Mouse (Mus musculus): Measurements from ENCODE around the gene Prkci. TPM values are rescaled to one million over a fixed set of nuclear protein-coding genes. Genes with fewer than 3 reads are reported as not detected.

The Prkci gene
- polyA plus RNA-seq, 1 experiment from 2014 or later = 24.6 TPM

DNA sequence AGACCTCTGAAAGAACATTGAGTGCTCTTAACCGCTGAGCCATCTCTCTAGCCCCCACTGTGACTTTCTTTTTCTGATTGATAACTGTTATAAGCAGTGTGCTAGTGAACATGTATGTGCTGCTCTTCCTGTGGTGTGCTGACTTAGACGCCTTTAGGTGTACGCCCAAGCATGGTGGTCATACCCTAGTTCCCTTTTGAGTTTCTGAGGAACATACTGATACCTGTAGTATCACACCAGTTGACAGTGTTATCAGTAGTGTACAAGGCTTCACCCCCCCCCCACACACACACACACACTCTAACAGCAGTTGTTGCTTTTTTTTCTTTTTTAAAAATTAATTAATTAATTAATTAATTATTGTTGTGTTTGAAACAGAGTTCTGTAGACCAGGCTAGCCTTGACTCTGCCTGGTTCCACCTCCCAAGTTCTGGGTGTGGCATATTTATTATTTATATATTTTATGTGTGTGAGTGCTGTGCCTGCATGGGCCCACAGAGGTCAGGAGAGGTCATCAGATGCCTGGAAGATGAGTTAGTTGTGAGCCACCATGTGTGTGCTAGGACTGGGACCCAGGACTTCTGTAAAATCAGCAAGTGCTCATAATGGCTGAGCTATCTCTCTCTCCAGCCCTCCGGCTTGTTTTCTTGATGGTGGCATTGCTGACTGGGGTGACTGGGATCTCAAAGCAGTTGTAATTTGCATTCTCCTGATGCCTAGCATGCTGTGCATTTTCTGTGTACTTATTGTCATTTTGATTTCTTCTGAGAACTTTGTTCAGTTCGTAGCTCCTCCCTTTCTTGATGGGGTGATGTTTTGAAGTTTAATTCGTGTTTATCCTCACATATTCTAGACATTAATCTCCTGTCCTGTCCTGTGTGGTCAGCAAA lies 9.0 kb downstream of the Prkci start:
- H3K27ac ChIP-seq (ENCODE audit: low read length) = no peak overlapping the region
- H3K9ac ChIP-seq (ENCODE audit: low read depth, low read length) = no peak overlapping the region
- no peak for ATAC-seq
- H3K36me3 ChIP-seq (ENCODE audit: control insufficient read depth, insufficient read depth, low read length) = 0 out of 2 replicates have a peak, but pooled peaks cover 4% of the 10 kb centered on the region
- no peaks in the 10 kb centered on the region for H3K27me3 ChIP-seq (replicated peaks; ENCODE audit: control insufficient read depth, insufficient read depth, low read length)
- H3K4me1 ChIP-seq (ENCODE audit: control insufficient read depth, insufficient read depth, low read length) = peaks cover 19% of the 10 kb centered on the region
- H3K9me3 ChIP-seq (ENCODE audit: control insufficient read depth, low read length) = no peaks in the 10 kb centered on the region
- no peak overlapping the region for H3K4me3 ChIP-seq (ENCODE audit: low read length)
- H3K4me2 ChIP-seq (ENCODE audit: low read depth, low read length) = no peak overlapping the region
- 80% methylated on average over 6 of the region's 6 CpGs for WGBS

DNA sequence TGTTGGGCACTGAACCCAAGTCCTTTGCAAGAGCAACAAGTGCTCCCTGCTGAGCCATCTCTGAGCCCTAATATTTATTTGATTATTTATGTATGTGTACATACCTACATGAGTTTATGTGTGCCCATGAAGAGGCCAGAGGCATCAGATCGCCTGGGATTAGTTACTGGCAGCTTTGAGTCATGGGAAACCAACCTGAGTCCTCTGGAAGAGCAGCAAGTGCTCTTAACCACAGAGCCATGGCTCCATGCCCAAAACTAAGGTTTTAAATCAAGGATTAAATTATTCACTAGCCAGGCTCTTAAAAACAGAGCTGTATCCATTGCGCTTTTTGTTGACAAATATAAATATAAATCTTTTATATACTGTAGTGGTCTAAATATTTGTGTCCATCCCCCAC lies 18.8 kb downstream of the Prkci start:
- Histone ChIP-seq H3K9ac (ENCODE audit: low read depth, low read length) (no peak overlapping the region), H3K9me3 (ENCODE audit: control insufficient read depth, low read length) (no peaks in the 10 kb centered on the region), H3K4me1 (ENCODE audit: control insufficient read depth, insufficient read depth, low read length) (peaks cover 24% of the 10 kb centered on the region), H3K36me3 (ENCODE audit: control insufficient read depth, insufficient read depth, low read length) (no peaks in the 10 kb centered on the region), H3K27me3 (replicated peaks; ENCODE audit: control insufficient read depth, insufficient read depth, low read length) (no peaks in the 10 kb centered on the region), H3K27ac (ENCODE audit: low read length) (no peak overlapping the region), H3K4me2 (ENCODE audit: low read depth, low read length) (no peak overlapping the region), H3K4me3 (ENCODE audit: low read length) (no peak overlapping the region)
- no peak for ATAC-seq
- WGBS = 76% methylated on average over 2 of the region's 2 CpGs

DNA sequence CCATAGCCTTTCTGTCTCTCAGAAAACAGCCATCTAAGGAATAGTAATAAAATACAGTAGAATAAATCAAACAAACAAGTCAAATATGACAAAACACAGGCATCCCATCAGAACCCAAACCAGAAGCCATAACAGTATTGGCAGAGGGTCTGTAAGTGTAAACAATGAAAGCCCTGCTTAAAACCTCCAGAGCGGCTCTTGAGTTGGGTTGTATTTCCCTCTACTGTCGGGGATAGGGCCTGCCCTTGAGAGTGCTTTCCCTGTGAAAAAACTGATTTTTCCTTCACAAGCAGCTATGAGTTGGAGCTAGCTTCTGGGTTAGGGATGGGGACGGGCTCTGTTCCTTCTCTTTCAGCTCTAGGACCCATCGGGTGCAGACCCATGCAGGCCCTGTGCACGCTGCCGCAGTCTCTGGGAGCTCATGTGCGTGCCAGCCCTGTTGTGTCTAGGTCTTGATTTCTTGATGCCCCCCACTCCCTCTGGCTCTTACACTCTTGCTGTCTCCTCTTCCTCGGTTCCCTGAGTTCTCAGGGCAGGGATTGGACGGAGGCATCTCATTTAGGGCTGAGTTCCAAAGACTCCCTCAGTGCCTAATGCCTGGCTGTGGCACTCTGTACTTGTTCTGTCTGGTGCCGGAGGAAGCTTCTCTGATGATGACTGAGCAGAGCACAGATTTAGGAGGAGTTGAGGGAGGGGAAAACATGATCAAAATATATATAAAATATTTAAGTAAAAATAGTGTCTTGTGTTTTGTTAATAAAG lies 20.3 kb downstream of the Prkci start:
- Histone ChIP-seq H3K36me3 (ENCODE audit: control insufficient read depth, insufficient read depth, low read length) (peaks cover 5% of the 10 kb centered on the region; the same call in 1 of the 2 replicates), H3K4me3 (ENCODE audit: low read length) (no peak overlapping the region), H3K27ac (ENCODE audit: low read length) (peak overlapping the region; percentile 50), H3K4me1 (ENCODE audit: control insufficient read depth, insufficient read depth, low read length) (peaks cover 24% of the 10 kb centered on the region), H3K27me3 (replicated peaks; ENCODE audit: control insufficient read depth, insufficient read depth, low read length) (no peaks in the 10 kb centered on the region), H3K9ac (ENCODE audit: low read depth, low read length) (no peak overlapping the region), H3K9me3 (ENCODE audit: control insufficient read depth, low read length) (no peaks in the 10 kb centered on the region), H3K4me2 (ENCODE audit: low read depth, low read length) (no peak overlapping the region)
- peak; percentile 54 for ATAC-seq
- 63% methylated on average over 10 of the region's 10 CpGs for WGBS

DNA sequence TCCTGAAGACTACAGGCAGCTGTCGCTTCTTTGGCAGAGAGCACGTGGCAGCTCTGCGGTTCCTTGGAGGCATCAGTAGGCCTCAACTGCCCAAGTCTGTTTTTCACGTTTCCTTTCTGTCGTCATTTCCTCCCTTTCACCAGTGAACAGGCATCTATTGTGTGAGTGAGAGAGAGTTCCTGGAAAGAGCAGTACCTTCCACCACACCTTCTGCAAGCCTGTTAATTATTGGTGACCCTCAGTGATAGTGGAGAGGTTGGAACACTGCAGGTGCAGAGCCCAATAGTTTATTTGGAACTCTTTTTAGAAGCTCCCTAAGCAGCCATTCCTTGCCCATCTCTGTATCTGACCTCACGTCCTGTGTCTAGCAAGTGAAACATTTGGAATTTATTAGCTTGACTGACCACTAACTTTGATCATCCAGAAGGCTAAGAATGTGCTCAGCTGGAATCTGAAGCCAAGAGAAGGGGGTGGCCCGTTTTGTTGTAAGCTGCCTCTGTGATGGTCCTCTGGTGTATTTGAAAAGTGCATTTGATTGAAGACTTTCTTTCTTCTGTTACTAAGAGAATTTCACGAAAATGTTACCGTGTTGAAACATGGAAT lies 21.1 kb downstream of the Prkci start:
- Histone ChIP-seq H3K4me1 (ENCODE audit: control insufficient read depth, insufficient read depth, low read length) (peaks cover 24% of the 10 kb centered on the region), H3K4me2 (ENCODE audit: low read depth, low read length) (no peak overlapping the region), H3K9ac (ENCODE audit: low read depth, low read length) (no peak overlapping the region), H3K36me3 (ENCODE audit: control insufficient read depth, insufficient read depth, low read length) (peaks cover 5% of the 10 kb centered on the region; the same call in 1 of the 2 replicates), H3K27me3 (replicated peaks; ENCODE audit: control insufficient read depth, insufficient read depth, low read length) (no peaks in the 10 kb centered on the region), H3K9me3 (ENCODE audit: control insufficient read depth, low read length) (no peaks in the 10 kb centered on the region), H3K4me3 (ENCODE audit: low read length) (no peak overlapping the region), H3K27ac (ENCODE audit: low read length) (peak overlapping the region; percentile 20; the same call in 1 of the 2 replicates)
- peak; percentile 66 for ATAC-seq
- 31% methylated on average over 9 of the region's 9 CpGs for WGBS

DNA sequence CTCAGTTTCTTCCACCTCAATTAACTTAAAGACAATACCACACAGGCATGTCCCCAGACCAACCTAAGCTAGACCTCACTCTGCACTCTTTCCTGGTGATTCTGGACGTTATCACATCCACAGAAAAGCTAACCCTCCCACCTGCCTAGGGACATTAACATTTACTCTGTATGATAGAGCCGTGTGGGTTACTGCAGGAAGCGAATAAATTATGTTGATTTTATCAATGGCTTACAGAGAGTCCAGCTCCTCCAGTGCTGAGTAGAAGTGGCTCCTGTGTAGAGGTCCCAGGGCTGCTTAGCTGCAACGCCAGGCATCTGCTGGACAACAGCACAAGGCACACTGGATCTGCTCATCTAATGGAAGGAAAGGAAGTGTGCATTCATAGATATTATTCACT lies 22.1 kb downstream of the Prkci start:
- peaks cover 27% of the 10 kb centered on the region for H3K4me1 ChIP-seq (ENCODE audit: control insufficient read depth, insufficient read depth, low read length)
- H3K27ac ChIP-seq (ENCODE audit: low read length) = no peak overlapping the region
- H3K9me3 ChIP-seq (ENCODE audit: control insufficient read depth, low read length) = no peaks in the 10 kb centered on the region
- no peak overlapping the region for H3K9ac ChIP-seq (ENCODE audit: low read depth, low read length)
- no peak overlapping the region for H3K4me3 ChIP-seq (ENCODE audit: low read length)
- WGBS = 52% methylated on average over 4 of the region's 4 CpGs
- no peak overlapping the region for H3K4me2 ChIP-seq (ENCODE audit: low read depth, low read length)
- no peak for ATAC-seq
- peaks cover 5% of the 10 kb centered on the region; the same call in 1 of the 2 replicates for H3K36me3 ChIP-seq (ENCODE audit: control insufficient read depth, insufficient read depth, low read length)
- no peaks in the 10 kb centered on the region for H3K27me3 ChIP-seq (replicated peaks; ENCODE audit: control insufficient read depth, insufficient read depth, low read length)

DNA sequence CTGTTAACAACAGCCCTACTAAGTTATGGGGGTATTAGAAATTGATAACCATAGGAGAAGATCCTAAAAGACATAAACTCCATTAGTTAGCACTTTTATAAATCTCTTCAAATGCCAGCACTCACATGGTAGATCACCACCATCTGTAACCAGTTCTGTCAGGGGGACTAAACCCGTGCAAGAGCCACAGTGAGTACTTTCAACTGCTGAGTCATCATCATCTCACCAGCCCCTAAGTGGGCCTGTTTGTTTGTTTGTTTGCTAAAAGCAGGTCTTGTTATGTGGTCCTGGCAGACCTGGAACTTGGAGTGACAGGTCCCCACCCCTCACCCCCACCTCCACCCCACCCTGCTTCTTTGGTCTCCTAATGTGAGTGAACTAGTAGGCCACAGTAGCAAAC lies 23.7 kb downstream of the Prkci start:
- 79% methylated on average over 1 of the region's 1 CpGs for WGBS
- peaks cover 5% of the 10 kb centered on the region; the same call in 1 of the 2 replicates for H3K36me3 ChIP-seq (ENCODE audit: control insufficient read depth, insufficient read depth, low read length)
- no peak overlapping the region for H3K4me3 ChIP-seq (ENCODE audit: low read length)
- H3K4me2 ChIP-seq (ENCODE audit: low read depth, low read length) = no peak overlapping the region
- no peak overlapping the region for H3K27ac ChIP-seq (ENCODE audit: low read length)
- no peaks in the 10 kb centered on the region for H3K27me3 ChIP-seq (replicated peaks; ENCODE audit: control insufficient read depth, insufficient read depth, low read length)
- no peak overlapping the region for H3K9ac ChIP-seq (ENCODE audit: low read depth, low read length)
- no peaks in the 10 kb centered on the region for H3K9me3 ChIP-seq (ENCODE audit: control insufficient read depth, low read length)
- ATAC-seq = no peak
- H3K4me1 ChIP-seq (ENCODE audit: control insufficient read depth, insufficient read depth, low read length) = peaks cover 36% of the 10 kb centered on the region

DNA sequence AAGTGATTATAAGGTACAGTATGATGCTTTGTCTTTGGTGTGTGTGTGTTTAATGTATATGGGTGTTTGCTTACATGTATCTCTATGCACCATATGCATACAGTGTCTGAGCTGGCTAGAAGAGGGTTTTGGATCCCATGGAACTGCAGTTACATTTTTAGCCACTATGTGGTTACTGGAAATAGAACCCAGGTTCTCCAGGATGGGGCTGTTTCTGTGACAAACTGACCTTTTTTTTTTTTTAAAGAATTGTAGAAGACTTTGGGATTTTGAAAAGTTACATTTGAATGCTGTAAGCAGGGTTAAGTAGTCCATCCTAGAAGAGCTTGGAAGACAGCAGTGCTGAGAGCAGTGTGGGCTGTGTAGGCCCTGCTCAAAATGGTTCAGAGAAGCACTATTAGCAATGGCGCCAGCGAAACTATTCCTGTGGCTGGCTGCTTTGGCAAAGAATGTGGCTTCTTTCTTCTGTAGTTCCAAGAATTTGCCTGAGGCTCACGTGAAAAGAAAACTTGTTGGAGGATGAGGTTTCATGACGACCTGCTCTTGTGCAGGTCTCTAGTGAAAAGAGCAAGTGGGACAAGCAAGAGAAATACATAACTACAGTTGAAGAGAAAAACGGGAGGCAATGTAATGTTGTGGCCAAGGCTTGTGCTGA lies 24.4 kb downstream of the Prkci start:
- no peak for ATAC-seq
- no peak overlapping the region for H3K9ac ChIP-seq (ENCODE audit: low read depth, low read length)
- no peaks in the 10 kb centered on the region for H3K27me3 ChIP-seq (replicated peaks; ENCODE audit: control insufficient read depth, insufficient read depth, low read length)
- H3K4me3 ChIP-seq (ENCODE audit: low read length) = no peak overlapping the region
- H3K4me2 ChIP-seq (ENCODE audit: low read depth, low read length) = no peak overlapping the region
- WGBS = 94% methylated on average over 5 of the region's 5 CpGs
- no peak overlapping the region for H3K27ac ChIP-seq (ENCODE audit: low read length)
- H3K36me3 ChIP-seq (ENCODE audit: control insufficient read depth, insufficient read depth, low read length) = peaks cover 5% of the 10 kb centered on the region; the same call in 1 of the 2 replicates
- H3K4me1 ChIP-seq (ENCODE audit: control insufficient read depth, insufficient read depth, low read length) = peaks cover 36% of the 10 kb centered on the region
- H3K9me3 ChIP-seq (ENCODE audit: control insufficient read depth, low read length) = no peaks in the 10 kb centered on the region

DNA sequence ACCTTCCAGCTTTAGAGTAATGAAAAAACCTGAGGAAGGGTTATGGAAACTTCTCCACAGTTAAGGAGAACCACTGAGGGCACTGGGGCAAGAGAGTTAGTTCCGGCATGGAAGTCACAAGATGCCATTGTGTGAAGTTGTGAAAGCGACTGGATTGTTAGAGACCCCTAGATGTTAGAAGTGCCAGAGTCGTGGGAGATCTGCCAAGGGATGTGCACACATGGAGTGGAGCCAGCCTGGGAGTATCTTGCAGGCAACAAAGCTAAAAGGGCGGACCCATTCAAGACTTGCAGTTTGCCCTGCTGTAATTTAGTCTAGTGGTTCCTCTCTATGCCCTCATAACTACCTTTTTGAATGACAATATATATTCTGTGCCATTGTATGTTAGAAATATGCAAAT lies 25.1 kb downstream of the Prkci start:
- Histone ChIP-seq H3K36me3 (ENCODE audit: control insufficient read depth, insufficient read depth, low read length) (peaks cover 5% of the 10 kb centered on the region; the same call in 1 of the 2 replicates), H3K9ac (ENCODE audit: low read depth, low read length) (no peak overlapping the region), H3K9me3 (ENCODE audit: control insufficient read depth, low read length) (no peaks in the 10 kb centered on the region), H3K27me3 (replicated peaks; ENCODE audit: control insufficient read depth, insufficient read depth, low read length) (no peaks in the 10 kb centered on the region), H3K4me3 (ENCODE audit: low read length) (no peak overlapping the region), H3K27ac (ENCODE audit: low read length) (no peak overlapping the region), H3K4me2 (ENCODE audit: low read depth, low read length) (no peak overlapping the region), H3K4me1 (ENCODE audit: control insufficient read depth, insufficient read depth, low read length) (peaks cover 31% of the 10 kb centered on the region)
- ATAC-seq = no peak
- 73% methylated on average over 4 of the region's 4 CpGs for WGBS
